Mouse (Mus musculus) adrenal gland (tissue): ENCODE data around the gene Gm10037.
"Not testable (repeated sequence)": the region's sequence is repeated elsewhere in the genome, so short reads cannot be mapped to it uniquely, and the experiment has no call there.

Experiments
- intact Hi-C: fragments of 180-260 bp; cut with DNase I; formaldehyde crosslinking; loops from one replicate; pipeline ENCODE4 v1.15.1; 2025
- long read RNA-seq, 2 experiments: library from polyadenylated mRNA; unstranded; transcript quantifications; one replicate each; pipeline ENCODE4 v2.0.0; 2020; ENCODE audit warnings: borderline replicate concordance in 1 of 2; ENCODE audit not compliant: insufficient replicate concordance in 1 of 2

The Gm10037 gene
- long read RNA-seq, experiment 1, partial matches to known transcripts = 0 of 5 reads
- long read RNA-seq, experiment 1, other reads (novel, unspliced or antisense) = 5 of 5 reads
- long read RNA-seq, experiment 2 = 0 reads

DNA sequence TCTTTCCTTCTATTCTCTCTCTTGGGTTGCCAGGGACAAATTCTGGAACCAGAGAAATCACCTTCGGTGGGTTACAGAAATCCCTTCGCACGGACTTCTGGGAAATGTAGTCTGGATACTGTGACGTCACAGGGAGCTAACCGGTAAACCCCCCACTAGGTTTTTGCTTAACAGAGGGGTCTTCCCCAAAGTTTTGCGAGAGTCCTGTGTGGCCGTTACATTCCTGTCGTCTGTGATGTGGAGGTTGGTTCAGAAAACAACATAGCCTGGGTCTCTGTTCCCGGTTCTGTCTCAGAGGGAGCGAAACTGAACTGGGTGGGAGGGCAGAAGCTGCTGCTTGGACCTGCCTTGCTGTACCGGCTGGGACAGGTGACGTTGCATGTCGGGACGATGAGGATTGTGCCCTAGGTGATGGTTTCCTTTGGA is at the start of gene Gm10037:
Gene Gm10037 (plus strand): TSS at position 196 of the 426 bp plus-strand sequence.
- intact Hi-C loops = loop anchor here (10.0 kb wide), 2 partner anchors 106 to 216 kb away; partner anchors contain the start of gene Zfp65

DNA sequence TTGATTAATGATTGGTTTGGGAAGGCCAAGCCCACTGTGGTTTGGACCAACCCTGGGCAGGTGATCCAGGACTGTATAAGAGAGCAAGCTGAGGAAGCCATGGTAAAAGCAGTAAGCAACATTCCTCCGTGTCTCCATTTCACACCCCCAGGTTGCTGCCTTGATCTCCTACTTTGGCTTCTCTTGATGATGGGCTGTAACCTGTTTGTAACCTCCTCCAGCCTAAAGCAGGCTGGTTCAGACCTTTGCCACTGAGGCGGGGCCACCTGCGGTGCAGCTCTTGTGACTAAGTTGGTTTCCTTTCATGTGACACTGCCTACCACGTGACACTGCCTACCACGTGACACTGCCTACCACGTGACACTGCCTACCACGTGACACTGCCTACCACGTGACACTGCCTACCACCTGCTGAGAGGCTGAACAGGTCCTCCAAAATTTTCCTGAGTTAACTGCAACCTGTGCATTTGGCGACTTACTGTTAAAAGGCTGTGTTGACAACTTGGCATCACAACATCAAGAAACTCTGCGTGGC is 38.9 kb upstream of the Gm10037 start:
- intact Hi-C loops = no loop called here

DNA sequence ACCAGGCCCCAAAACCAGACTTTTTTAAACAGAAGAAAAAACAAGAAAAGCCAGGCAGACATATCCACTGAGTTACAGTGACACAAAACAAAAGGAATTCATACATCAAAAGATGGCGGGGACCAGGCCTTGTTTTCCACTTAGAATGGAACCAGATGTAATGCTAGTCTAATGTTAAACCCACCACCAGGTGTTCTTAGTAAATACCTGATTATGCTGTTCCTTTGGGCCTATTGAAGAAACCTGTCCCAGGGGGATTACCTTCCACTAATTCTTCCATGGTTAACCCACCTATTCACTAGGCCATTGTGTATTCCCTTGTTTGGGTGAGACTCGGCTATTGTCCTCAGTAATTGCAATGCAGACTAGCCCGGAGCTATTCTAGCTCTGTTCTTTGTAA is 32.3 kb upstream of the Gm10037 start:
- intact Hi-C loops = no loop called here

DNA sequence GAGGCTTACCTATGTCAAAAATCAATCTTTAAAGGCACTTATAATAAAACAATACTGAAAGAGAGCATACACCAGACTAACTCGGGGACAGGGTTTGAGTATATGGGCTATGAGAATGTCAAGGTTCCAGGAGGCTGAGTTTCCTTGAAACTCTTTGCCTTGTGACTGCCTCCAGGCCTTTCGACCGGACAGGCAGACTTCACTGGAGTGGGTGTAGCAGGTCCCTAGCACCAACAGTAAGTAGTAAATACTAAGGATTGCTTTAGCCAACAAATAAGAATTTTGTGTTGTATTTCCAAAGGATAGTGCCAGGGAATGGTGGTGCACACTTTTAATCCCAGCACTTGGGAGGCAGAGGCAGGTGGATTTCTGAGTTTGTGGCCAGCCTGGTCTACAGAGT is 31.8 kb upstream of the Gm10037 start:
- intact Hi-C loops = not testable (repeated sequence)

DNA sequence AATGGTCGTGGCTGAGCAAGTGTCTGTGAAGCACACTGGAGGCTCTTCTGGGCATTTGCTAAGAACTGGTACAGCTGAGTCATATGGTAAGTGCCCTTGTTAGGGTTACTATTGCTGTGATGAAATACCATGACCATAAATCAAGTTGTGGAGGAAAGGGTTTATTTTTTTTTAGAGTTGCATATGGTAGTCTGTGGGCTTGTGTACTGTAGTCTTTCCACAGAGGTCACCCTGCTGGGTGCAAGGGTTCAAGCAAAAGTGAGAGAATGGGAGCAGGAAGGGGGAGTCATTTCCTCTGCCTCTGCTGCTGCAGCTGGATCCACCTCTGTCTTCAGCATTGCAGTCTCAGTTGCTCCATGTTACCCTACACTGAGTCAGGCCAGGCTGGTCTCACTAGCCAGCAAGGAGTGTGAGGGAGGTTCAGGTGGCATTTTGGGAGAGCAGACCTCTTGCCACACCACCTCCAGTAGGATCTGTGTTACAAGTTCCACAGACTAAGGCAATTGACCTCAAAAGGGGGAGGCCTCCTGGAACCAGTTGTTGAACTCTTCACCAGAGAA is 19.2 kb upstream of the Gm10037 start:
- intact Hi-C loops = loop anchor here (5.0 kb wide), 1 partner anchor 34 kb away; the partner anchor contains the start of gene Zfp493

DNA sequence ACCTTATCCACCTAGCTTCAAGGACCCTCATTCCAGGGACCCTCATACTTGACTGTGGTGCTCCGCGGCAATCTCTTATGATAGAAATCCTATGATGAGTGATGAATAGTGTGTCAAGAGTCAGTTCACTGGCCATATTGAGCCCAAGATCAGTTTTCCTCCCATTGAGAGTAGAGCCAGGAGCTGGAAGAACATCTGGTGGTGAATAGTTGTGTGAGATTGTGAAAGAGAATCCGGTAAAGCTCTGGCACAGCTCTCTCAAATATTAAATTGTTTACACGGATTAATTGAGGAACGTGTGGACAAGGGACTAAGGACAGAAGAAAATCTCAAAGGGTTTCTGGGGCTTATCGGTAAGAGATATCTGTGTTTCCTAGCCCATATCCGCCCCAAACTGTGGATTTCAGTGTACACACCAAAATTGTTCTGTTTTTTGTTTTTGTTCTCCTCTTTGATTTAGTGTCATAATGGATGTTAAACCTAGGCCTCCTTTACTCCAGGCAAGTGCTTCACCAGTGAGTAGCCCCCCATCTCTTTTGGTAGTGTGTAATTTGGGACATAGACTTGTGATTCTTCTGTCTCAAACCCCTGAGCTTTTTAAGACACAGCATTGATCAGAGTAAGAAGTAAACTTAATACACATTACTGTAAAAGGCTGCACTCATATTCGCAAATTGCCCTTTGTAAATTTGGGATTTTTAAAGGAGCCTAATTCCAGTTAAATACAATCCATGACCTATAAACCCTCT is 17.8 kb upstream of the Gm10037 start:
- intact Hi-C loops = loop anchor here (5.0 kb wide), 1 partner anchor 36 kb away; the partner anchor contains the start of gene Zfp493

DNA sequence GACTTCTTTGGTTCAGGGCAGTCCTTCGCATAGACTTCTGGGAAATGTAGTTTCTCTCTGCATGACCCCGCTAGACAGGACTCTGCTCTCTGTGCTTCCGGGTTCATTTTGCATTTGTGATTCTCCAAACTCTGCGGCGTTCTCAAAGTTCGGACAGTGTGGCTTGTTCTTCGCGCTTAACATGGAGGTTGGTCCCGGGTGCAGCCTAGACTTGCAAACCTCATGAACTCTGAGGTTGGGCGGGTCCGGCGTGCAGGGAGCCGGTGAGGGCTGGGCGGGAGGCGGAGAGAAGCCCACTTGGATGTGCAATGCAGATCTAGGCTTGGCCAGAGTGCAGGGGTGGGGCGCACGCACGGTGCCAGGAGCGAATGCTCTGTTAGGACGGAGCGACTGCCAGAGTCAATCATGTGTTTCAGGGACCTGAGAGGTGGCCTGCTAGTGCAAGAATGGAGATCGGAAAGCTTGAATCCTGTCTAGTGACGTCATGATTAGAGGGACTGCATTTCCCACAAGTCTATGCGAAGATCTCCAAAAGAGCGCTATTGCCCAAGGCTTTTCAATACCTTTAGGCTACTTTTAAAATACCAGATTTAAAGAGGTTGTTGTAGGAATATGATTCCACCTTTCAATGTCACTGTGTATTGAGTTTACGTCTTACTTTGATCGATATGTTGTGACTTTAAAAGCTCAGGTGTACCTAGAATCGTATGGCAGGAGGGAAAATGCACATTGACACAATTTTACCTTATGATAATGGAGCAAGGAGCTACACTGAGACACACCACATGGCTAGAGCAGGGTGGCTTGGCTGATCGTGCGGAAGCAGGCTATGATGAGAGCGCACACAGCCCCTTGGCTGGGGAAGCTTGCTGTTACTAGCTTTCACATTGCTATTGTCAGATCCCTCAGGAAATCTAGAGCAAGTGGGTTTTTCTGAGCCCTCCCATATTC is 16.9 kb upstream of the Gm10037 start, which contains the start of gene Zfp273:
Gene Zfp273 (plus strand): TSS at position 31 of the 951 bp plus-strand sequence.
- intact Hi-C loops = loop anchor here (5.0 kb wide), 1 partner anchor 37 kb away; the partner anchor contains the start of gene Zfp493

DNA sequence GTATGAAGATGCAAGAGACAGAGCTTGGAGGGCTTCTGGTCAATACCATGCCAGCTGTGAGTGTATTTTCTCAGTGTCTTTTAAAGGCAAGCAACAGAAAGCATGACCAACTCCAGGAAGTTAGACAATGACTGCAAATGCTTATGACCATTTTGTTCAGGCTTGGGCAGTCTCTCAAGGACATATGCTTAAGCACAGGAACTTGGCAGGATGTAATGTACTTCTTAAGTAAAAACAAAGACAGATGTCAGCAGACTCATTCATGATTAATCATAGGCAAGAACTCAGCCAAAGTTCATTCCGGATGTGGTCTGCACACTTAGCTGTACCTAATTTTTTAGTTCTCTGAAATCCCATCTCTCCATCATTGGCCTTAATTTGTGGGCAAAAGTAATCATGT is 12.3 kb upstream of the Gm10037 start:
- intact Hi-C loops = no loop called here

DNA sequence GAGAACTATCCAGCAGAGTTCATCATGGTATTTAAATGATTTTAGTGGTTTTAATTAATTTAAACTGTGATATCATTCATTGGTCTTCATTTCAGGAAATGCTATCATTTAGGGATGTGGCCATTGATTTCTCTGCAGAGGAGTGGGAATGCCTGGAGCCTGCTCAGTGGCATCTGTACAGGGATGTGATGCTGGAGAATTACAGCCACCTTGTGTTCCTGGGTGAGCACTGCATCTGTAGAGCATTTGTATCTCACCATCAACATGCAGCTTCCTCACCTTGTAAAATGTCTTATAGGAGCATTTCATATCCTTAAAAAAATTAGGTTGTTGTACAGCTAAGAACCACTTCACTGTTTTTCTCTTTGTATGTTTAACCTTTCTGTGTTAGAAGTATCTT is 2.2 kb downstream of the Gm10037 start:
- intact Hi-C loops = loop anchor here (10.0 kb wide), 2 partner anchors 108 to 218 kb away; partner anchors contain the start of gene Zfp65

DNA sequence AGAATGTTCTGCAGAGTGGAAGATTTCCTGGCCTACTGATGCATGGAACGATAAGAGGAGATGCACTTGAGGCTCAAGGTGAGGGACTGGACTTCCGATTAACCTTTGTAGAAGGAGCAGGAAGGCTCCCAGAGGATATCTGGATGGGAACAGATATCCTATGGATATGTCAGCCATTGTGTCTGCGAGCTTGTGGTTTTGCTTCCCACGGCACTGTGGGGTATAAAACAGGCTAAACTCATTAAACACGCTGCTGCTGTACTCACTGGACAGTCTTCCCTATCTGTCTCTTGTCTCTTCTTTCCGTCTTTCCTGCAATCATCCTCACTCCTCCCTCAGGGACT is 12.8 kb downstream of the Gm10037 start:
- intact Hi-C loops = loop anchor here (2.0 to 10.0 kb wide), 2 partner anchors 207 to 429 kb away; partner anchors contain the start of genes Gm49345 and Zfp729a

DNA sequence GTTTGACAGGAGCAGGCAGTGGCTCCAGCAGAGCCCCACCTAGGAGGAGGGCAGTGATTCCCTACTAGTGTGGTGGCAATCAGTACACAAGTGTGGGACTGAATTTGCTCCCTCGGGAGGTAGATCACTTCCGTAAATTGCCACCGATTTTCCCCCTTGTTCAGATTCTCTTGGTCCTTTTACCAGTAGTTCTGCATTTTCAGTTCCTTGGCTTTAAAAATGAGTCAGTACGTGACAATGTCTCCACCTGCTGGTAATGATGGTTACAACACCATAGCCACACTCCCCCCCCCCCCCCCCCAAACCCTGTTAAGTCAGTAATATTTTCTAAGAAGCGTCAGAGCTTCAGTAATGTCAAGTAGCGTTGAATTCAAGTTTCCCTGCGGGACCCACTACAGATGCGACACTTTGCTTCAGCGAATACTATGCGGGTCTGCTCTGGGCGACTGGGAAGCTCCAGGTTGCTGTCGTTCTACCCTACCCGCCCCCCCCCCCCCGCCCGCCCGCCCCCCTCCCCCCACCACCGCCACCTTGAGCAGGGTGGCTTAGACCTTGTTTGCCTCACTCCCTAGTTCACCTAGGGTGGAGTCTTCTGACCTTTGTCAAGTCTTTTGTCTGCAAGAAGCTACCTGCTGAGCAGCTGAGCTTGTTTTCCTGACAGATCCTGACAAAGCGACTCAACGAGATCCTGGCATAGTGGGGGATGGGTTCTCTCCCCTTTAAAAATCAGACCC is 13.4 kb downstream of the Gm10037 start:
- intact Hi-C loops = loop anchor here (2.0 to 10.0 kb wide), 2 partner anchors 207 to 429 kb away; partner anchors contain the start of genes Gm49345 and Zfp729a

DNA sequence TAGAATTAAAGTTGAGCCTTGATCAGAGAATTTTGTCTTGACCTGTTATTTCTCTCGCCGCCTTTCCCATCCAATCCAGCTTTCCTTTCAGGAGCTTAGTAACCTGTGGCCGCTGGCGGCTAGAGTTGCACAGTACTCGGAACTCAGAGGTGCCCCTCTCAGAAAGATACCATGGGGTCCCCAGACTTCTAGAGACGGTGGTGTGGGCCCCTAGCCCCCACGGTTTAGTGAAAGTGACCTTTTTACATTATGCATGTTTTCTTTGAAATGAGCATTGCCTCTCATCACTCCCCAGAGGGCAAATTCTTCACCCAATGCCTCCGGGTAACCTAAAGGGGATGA is 13.9 kb downstream of the Gm10037 start:
- intact Hi-C loops = loop anchor here (2.0 to 10.0 kb wide), 2 partner anchors 208 to 430 kb away; partner anchors contain the start of genes Gm49345 and Zfp729a

DNA sequence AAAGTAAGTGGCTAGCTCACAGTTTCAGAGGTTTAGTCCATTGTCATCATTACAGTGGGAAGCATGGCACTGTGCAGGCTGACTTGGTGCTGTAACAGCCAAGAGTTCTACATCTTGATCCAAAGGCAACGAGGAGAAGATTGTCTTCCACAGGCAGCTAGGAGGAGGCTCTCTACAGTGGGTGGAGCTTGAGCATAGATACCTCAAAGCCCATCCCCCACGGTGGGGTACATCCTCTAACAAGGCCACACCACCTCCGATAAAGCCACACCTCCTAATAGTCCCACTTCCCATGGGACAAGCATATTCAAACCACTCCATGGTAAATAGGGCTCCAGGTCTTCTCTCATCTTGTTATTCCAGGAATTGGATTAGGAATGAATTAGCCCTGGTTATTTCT is 19.5 kb downstream of the Gm10037 start:
- intact Hi-C loops = no loop called here

DNA sequence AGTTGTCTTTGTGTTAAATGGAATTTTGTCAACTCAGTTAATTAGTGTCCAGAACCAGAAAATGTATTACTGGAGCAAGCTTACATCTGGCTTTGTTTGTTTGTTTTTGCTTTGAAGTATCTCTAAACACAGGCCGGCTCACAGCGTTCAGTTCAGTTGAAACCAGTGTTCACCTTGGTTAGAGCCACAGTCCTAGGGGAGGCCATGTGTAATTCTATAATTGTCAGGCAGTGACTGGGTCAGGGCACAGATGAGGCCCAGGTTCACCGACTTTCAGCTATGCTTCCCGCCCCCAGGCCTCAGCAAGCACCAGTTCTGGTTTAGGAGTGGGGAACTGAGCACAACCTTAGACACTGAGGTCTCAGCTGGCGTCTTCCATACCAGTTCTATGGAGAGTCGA is 22.2 kb downstream of the Gm10037 start:
- intact Hi-C loops = no loop called here

DNA sequence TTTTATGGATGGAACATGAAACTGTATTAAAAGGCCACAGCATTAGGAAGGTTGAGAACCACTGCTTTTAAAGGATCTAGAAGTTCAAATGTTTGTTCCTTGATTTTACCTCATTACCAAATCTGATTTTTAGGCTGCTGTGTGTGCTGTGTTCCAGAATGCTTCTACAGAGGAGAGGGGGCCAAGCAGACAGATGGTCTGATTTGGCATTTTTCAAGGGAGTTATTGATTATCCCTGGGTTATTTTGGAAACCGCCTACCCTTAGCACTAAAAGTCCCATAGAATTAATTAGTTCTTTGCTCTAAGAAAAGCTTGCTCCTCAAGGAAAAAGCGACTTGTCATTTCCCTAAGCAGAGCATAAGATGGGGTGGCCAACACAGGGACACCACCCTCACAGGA is 23.1 kb downstream of the Gm10037 start:
- intact Hi-C loops = no loop called here

DNA sequence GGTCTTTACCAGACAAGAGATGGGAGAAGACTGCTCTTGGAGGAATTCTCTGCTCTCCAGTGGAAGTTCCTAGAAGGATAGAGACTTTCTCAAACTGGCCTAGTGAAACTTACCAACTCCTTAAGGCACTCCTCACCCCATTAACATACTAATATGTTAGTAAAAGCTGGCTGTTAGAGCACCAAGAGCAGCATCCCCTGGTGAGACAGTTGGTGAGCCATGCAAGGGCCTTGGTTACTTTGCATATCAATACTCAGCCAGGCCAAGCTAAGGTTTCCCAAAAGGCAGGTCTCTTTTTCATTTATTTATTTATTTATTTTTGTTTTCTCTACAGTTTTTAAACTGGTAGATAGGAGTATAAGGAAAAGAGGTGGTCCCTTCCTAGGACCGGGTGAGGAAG is 26.4 kb downstream of the Gm10037 start:
- intact Hi-C loops = no loop called here

DNA sequence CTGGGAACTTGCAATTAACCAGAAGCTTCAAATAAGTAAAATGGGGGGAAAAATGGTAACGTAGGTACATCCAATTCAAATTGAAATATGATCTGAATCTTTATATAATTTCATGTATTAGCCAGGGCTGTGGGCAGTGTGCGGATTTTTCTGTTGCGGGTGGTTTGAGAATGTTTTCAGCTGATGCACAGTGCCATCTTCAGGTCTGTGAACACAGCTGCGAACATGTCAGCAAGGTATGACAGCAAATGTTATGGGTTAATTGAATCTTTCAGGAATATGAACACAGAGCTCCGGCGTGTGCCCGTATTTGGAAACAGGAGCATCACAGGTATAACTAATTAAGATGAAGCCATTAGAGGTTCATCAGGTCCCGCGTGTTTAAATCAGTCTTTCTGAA is 31.6 kb downstream of the Gm10037 start:
- intact Hi-C loops = no loop called here

DNA sequence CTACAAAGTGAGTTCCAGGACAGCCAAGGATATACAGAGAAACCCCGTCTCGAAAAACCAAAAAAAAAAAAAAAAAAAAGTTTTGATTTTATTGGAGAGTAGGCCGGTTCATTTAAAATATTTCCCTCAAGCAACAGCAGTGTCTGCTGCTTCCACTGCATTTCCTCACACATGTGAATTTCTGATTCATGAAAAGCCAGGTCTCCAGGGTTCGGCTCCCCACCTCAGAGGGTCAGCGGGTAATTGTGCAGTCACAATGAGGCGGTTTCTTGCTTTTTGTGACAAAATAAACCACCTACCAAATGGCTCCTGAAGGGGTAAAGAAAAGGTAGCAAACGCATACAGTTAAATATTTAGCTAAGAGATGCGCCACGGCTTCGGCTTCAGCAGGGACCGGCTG is 32.1 kb downstream of the Gm10037 start, which contains the start of gene BC048507:
Gene BC048507 (plus strand): TSS at position 301 of the 400 bp plus-strand sequence.
- intact Hi-C loops = no loop called here

DNA sequence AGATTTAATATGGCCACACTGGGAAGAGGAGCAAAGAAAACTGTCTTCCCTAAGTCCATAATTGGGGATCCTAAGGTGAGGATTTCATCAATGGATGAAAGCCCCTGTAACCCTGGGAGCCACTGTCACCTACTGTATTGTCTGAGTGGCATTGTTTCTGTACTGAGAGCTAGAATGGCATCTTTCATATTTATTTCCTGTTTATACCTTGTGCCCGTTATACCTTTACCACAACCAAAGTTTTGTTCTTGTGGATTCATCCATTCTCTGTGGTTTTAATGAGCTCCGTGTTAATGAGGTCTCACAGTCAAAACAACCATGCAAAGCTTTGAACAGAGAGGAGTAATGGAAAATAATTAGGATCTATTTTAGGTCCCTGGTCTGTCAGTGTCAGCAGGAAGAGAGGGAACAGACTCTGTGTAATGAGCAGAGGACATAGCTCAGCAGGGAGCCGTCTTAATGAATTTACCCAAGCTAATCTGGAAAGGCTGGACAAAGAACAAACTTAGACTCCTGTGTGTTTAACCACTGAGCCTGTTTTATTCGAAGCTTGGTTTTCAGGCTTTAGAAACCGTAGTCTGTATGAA is 34.0 kb downstream of the Gm10037 start:
- intact Hi-C loops = no loop called here

DNA sequence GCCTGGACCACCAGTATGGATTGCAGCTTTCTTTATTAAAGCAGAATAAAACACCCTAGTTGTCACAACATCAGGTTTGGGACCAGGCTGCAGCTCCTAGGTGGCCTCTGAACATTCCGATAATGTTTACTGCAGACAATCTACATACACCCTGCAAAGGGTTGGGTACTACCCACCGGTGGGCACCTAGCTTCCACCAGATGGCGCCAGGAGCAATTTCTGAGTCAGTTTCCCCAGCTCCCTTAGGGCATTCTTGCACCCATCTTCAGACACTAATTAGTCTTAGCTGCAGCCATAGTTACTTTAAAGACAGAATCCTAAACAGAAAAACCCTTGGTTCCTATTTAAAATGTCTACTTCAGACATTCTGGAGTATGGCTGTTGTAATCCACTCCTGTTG is 37.0 kb downstream of the Gm10037 start:
- intact Hi-C loops = no loop called here
